Mouse (Mus musculus) brain, embryonic 14.5 days (tissue): Measurements from ENCODE around the gene Shisal2a. TPM values are rescaled to one million over a fixed set of nuclear protein-coding genes. Genes with fewer than 3 reads are reported as not detected.

ENCODE experiments used
- DNase-seq: peaks from one replicate; pipeline ENCODE4 v3.0.0-alpha.2; 2011; ENCODE audit warnings: low read depth
- CTCF ChIP-seq: fragments of 200-500 bp; IDR thresholded peaks from 2 replicates; pipeline ENCODE4 v1.5.1; 2012; ENCODE audit warnings: inconsistent platforms, mild to moderate bottlenecking, moderate library complexity, borderline replicate concordance; ENCODE audit not compliant: insufficient read depth, insufficient read length; ENCODE audit errors: extremely low read depth
- POLR2A ChIP-seq: fragments of 200-500 bp; IDR thresholded peaks from 2 replicates; pipeline ENCODE4 v1.6.1; 2012; ENCODE audit warnings: mild to moderate bottlenecking, inconsistent platforms, borderline replicate concordance; ENCODE audit not compliant: poor library complexity, insufficient read depth, insufficient read length, severe bottlenecking; ENCODE audit errors: extremely low read depth
- polyA plus RNA-seq: library from polyadenylated mRNA; depleted of rRNA; stranded (reverse); fragments of >200 nt; gene quantifications from 2 replicates; pipeline ENCODE4 v1.2.3, GENCODE M21; 2012; rRNA removed

Shisal2a gene
- polyA plus RNA-seq, 1 experiment: 4.7 TPM

DNA sequence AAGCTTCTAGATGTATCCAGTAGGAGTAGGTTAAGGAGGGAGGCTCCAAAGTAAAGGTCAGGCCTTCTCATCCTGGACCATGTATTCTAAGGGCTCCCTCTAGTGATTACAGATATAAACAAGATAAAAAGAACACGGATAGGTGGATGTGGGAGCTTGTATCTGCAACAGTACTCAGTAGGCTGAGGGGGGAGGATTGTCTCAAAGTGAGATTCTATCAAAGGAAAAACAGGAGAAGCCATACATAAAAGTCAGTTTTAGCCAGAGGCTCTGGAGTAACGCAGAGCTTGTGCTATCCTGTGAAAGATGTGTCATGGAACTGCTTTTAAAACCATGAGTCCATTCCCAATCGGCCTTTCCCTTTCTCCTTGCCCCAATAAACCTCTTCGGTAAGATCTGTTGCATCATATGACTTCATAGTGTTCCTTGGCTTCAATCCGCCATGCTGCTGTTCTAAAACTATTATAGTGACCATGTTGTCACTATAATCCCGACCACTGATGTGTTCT, 56.0 kb downstream of the Shisal2a start:
- DNase-seq: peak; percentile 80
- no peak for TF ChIP-seq CTCF
- no peak for TF ChIP-seq POLR2A

GRCm38 (mm10) chr4:108323588-108323987, 59.6 kb downstream of the Shisal2a start:
- no peak for DNase-seq
- TF ChIP-seq CTCF: no peak
- no peak for TF ChIP-seq POLR2A

DNA sequence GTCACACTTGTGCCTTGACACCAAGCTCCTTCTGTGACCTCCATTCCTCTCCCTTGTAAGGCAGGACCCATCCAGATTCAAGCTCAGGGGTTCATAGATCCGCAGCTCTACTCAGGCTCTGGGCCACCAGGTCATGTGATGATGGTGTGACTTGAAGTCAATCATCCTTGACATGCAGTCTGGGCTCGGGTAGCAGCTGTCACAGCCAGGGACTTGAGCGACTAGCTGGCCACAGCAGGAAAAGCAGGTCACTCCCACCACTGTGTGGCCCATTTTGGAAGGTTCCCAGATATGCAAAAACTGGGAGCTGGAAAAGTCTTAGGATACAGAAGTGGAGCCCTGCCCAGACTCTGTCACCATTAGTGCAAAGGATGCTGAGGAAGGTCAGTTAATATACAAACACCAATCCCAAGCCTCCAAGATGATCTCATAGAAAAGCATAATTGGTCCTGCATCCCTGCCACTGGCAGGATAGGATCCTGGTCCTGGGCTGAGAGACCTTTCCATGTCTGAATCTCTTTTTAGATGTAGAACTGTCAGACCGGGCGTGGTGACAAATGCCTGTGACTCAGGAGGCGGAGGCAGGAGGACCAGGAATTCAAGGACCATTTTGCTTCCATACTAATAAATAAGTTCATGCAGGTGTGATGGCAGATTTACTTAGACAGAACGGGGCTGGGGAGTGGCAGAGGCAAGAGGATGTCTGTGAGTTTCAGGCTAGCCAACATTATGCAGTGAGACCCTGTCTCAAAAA, 62.3 kb downstream of the Shisal2a start:
- TF ChIP-seq POLR2A (no peak), CTCF (no peak)
- no peak for DNase-seq

- no peak for DNase-seq
- no peak for TF ChIP-seq POLR2A
- TF ChIP-seq CTCF: peak; percentile 34; the same call in 1 of the 2 replicates
Measured at GRCm38 (mm10) chr4:108319747-108320146, 63.4 kb downstream of the Shisal2a start.

- DNase-seq: no peak
- TF ChIP-seq CTCF: no peak
- TF ChIP-seq POLR2A: no peak
Measured at GRCm38 (mm10) chr4:108318649-108319615, 64.2 kb downstream of the Shisal2a start.

Other genes with a start within 250 kb of the Shisal2a start
- 115 and 124 TPM in 2 replicates for gene Scp2, start 238.4 kb downstream of the Shisal2a start, polyA plus RNA-seq
- gene Echdc2, start 217.9 kb downstream of the Shisal2a start, polyA plus RNA-seq: 15.1 and 33.0 TPM in 2 replicates
- gene Zyg11a, start 165.3 kb downstream of the Shisal2a start, polyA plus RNA-seq: 0.03 and 0.13 TPM in 2 replicates
- gene Zyg11b, start 82.3 kb downstream of the Shisal2a start, polyA plus RNA-seq: 41.2 and 58.5 TPM in 2 replicates
- gene Coa7, start 55.2 kb downstream of the Shisal2a start, polyA plus RNA-seq: 17.5 and 18.8 TPM in 2 replicates
- gene Gpx7, start 23.6 kb upstream of the Shisal2a start, polyA plus RNA-seq: 24.7 and 27.2 TPM in 2 replicates
- gene Tut4, start 76.1 kb upstream of the Shisal2a start, polyA plus RNA-seq: 158 and 180 TPM in 2 replicates
- gene Prpf38a, start 196.0 kb upstream of the Shisal2a start, polyA plus RNA-seq: 45.4 and 46.6 TPM in 2 replicates
- gene Orc1, start 196.1 kb upstream of the Shisal2a start, polyA plus RNA-seq: 1.6 and 3.0 TPM in 2 replicates
- gene Cc2d1b, start 236.6 kb upstream of the Shisal2a start, polyA plus RNA-seq: 50.4 and 52.8 TPM in 2 replicates